In the genomic region with DNA sequence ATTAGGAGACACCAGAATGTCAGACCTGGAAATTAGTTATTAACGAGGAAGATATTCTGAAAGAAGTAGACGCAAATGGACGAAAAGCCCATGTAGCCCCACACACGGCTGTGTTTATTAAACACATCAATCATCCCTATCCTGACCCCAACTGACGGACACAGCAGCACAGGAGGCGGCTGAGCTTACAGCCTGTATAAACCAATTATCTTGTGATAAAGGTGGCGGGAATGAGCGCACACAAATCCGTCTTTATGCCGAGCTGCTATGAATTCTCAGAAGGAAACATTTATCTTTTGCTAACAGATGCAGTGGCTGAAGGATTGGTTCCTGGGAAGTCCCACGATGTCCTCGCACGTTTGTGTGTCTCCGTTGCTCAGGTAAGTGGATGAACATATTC, we compare ENCODE assay signal across 21 mouse cellular contexts. TPM values are rescaled to one million over a fixed set of nuclear protein-coding genes. Genes with fewer than 3 reads are reported as not detected.
DNase-seq lines count a peak whose midpoint lies in the region; ATAC-seq lines count a peak whose summit lies in the region.
"Had no signal": no experiment of that assay in that cellular context is flagged by ENCODE, and none has a peak within 500 bp of the region (broad histone marks: within the 10 kb centered on the region; RNA-seq: fewer than 3 reads in every experiment).

No protein-coding gene starts in this region.

- H3K4me1 ChIP-seq in forebrain, embryonic 11.5 days (replicated peaks; ENCODE audit: control insufficient read depth, insufficient read depth, low read length): no peaks in the 10 kb centered on the region
- H3K4me1 ChIP-seq in forebrain, embryonic 14.5 days (ENCODE audit: control insufficient read depth, insufficient read depth, low read length): 0 out of 2 replicates have a peak, but pooled peaks cover 2% of the 10 kb centered on the region
- peaks cover 20% of the 10 kb centered on the region for H3K4me1 ChIP-seq in hindbrain, embryonic 13.5 days (replicated peaks)
- no peaks in the 10 kb centered on the region; the same call in 1 of the 2 replicates for H3K4me1 ChIP-seq in hindbrain, embryonic 16.5 days (ENCODE audit: control insufficient read depth, insufficient read depth, low read depth, low read length)
- H3K4me1 ChIP-seq: forebrain, embryonic 15.5 days had no signal

- no peaks in the 10 kb centered on the region for H3K36me3 ChIP-seq in forebrain, embryonic 11.5 days (ENCODE audit: control insufficient read depth, insufficient read depth, low read length)
- H3K36me3 ChIP-seq in forebrain, embryonic 14.5 days (ENCODE audit: control insufficient read depth, insufficient read depth, low read length): no peaks in the 10 kb centered on the region
- H3K36me3 ChIP-seq in hindbrain, embryonic 13.5 days: no peaks in the 10 kb centered on the region
- H3K36me3 ChIP-seq in hindbrain, embryonic 16.5 days (ENCODE audit: control insufficient read depth, insufficient read depth, low read length): no peaks in the 10 kb centered on the region
- H3K36me3 ChIP-seq: forebrain, embryonic 15.5 days; heart, embryonic 15.5 days; intestine, embryonic 15.5 days had no signal

- no peak for ATAC-seq in forebrain, embryonic 11.5 days (replicated peaks; ENCODE audit: low FRiP score)
- ATAC-seq in forebrain, embryonic 14.5 days: no peak
- ATAC-seq in hindbrain, embryonic 13.5 days (ENCODE audit: low FRiP score): 0 out of 2 replicates have a peak, but pooled peaks have one; percentile 54
- ATAC-seq in hindbrain, embryonic 16.5 days: no peak
- ATAC-seq: activated CD4-positive, CD25-positive, alpha-beta regulatory T cell, adult 4 months; forebrain, embryonic 15.5 days; intestine, embryonic 15.5 days; Patski had no signal

- no peaks in the 10 kb centered on the region for H3K9me3 ChIP-seq in forebrain, embryonic 11.5 days (ENCODE audit: control insufficient read depth, low read length)
- no peaks in the 10 kb centered on the region for H3K9me3 ChIP-seq in forebrain, embryonic 14.5 days (replicated peaks; ENCODE audit: control insufficient read depth, low read length)
- no peaks in the 10 kb centered on the region for H3K9me3 ChIP-seq in hindbrain, embryonic 13.5 days
- H3K9me3 ChIP-seq in hindbrain, embryonic 16.5 days (ENCODE audit: control insufficient read depth, low read length): no peaks in the 10 kb centered on the region
- H3K9me3 ChIP-seq: embryonic facial prominence, embryonic 10.5 days; forebrain, embryonic 15.5 days; heart, embryonic 15.5 days; intestine, embryonic 15.5 days had no signal

- DNase-seq in forebrain, embryonic 11.5 days (ENCODE audit: low spot score): peak; percentile 19
- no peak for DNase-seq in forebrain, embryonic 14.5 days (ENCODE audit: low spot score)
- peak; percentile 57 for DNase-seq in retina, adult 2 months (ENCODE audit: low read depth, low spot score)
- no peak for DNase-seq in retina, embryonic 14.5 days (ENCODE audit: low spot score)
- no peak for DNase-seq in frontal cortex, postnatal 36 days (ENCODE audit: low spot score in 2 of 2)
- DNase-seq: adrenal gland, postnatal 25 days; cerebellum, adult 2 months; cerebellum, postnatal 10 days; gastrocnemius, postnatal 10 days; heart, adult 2 months; kidney, adult 18-20 months had no signal

- H3K9ac ChIP-seq in forebrain, embryonic 11.5 days (ENCODE audit: low read length): no peak overlapping the region
- no peak overlapping the region for H3K9ac ChIP-seq in forebrain, embryonic 14.5 days (ENCODE audit: low read length)
- H3K9ac ChIP-seq in hindbrain, embryonic 13.5 days: no peak overlapping the region
- no peak overlapping the region for H3K9ac ChIP-seq in hindbrain, embryonic 16.5 days (ENCODE audit: low read depth, low read length)
- H3K9ac ChIP-seq: forebrain, embryonic 15.5 days; heart, embryonic 15.5 days; intestine, embryonic 15.5 days had no signal

- no peak overlapping the region for H3K4me3 ChIP-seq in forebrain, embryonic 11.5 days (ENCODE audit: low read depth, low read length)
- H3K4me3 ChIP-seq in forebrain, embryonic 14.5 days (ENCODE audit: low read depth, low read length): no peak overlapping the region
- H3K4me3 ChIP-seq in hindbrain, embryonic 13.5 days: no peak overlapping the region
- H3K4me3 ChIP-seq in hindbrain, embryonic 16.5 days (ENCODE audit: low read length): no peak overlapping the region
- H3K4me3 ChIP-seq: embryonic facial prominence, embryonic 10.5 days; forebrain, embryonic 15.5 days; heart, adult 2 months; heart, embryonic 15.5 days; intestine, embryonic 15.5 days had no signal

- H3K4me2 ChIP-seq in forebrain, embryonic 11.5 days (ENCODE audit: low read depth, low read length, severe bottlenecking): no peak overlapping the region
- no peak overlapping the region for H3K4me2 ChIP-seq in forebrain, embryonic 14.5 days (ENCODE audit: low read length)
- no peak overlapping the region for H3K4me2 ChIP-seq in hindbrain, embryonic 13.5 days
- no peak overlapping the region for H3K4me2 ChIP-seq in hindbrain, embryonic 16.5 days (ENCODE audit: low read length)
- H3K4me2 ChIP-seq: forebrain, embryonic 15.5 days; heart, embryonic 11.5 days; heart, embryonic 15.5 days; intestine, embryonic 15.5 days had no signal

- WGBS in forebrain, embryonic 11.5 days: 63% methylated on average over 14 of the region's 14 CpGs
- 40% methylated on average over 14 of the region's 14 CpGs for WGBS in forebrain, embryonic 14.5 days
- WGBS in hindbrain, embryonic 13.5 days: 51% methylated on average over 14 of the region's 14 CpGs
- 50% methylated on average over 14 of the region's 14 CpGs for WGBS in hindbrain, embryonic 16.5 days

- H3K27ac ChIP-seq in forebrain, embryonic 11.5 days (ENCODE audit: low read depth, low read length): no peak overlapping the region
- H3K27ac ChIP-seq in forebrain, embryonic 14.5 days (ENCODE audit: low read depth, low read length): no peak overlapping the region
- peak overlapping the region; percentile 35 for H3K27ac ChIP-seq in hindbrain, embryonic 13.5 days
- H3K27ac ChIP-seq in hindbrain, embryonic 16.5 days (ENCODE audit: low read depth, low read length): no peak overlapping the region
- H3K27ac ChIP-seq: embryonic facial prominence, embryonic 10.5 days; forebrain, embryonic 15.5 days; heart, adult 2 months; heart, embryonic 15.5 days; intestine, embryonic 15.5 days had no signal

- no peaks in the 10 kb centered on the region for H3K27me3 ChIP-seq in forebrain, embryonic 11.5 days (ENCODE audit: control insufficient read depth, insufficient read depth, low read length)
- no peaks in the 10 kb centered on the region for H3K27me3 ChIP-seq in forebrain, embryonic 14.5 days (replicated peaks; ENCODE audit: control insufficient read depth, insufficient read depth, low read length)
- no peaks in the 10 kb centered on the region for H3K27me3 ChIP-seq in hindbrain, embryonic 13.5 days
- no peaks in the 10 kb centered on the region for H3K27me3 ChIP-seq in hindbrain, embryonic 16.5 days (replicated peaks; ENCODE audit: control insufficient read depth, insufficient read depth, low read length)
- H3K27me3 ChIP-seq: CH12.LX; forebrain, embryonic 15.5 days; heart, embryonic 15.5 days; intestine, embryonic 15.5 days; Patski had no signal

RNA-seq across cellular contexts. Expression of gene Kif13a, which starts 48.9 kb away (rescaled TPM):
- polyA plus RNA-seq in forebrain, embryonic 11.5 days (2014; fragmentation: Nextera tagmentation; extraction: Ambion mirVana): 21.6 and 23.1 TPM in 2 replicates
- 7.1 and 7.5 TPM in 2 replicates for polyA plus RNA-seq in forebrain, embryonic 14.5 days (2014; fragmentation: Nextera tagmentation; extraction: Ambion mirVana)
- 11.2 and 11.6 TPM in 2 replicates for polyA plus RNA-seq in hindbrain, embryonic 13.5 days (2015; fragmentation: Nextera tagmentation; extraction: Ambion mirVana)
- polyA plus RNA-seq in hindbrain, embryonic 16.5 days (2015; fragmentation: Nextera tagmentation; extraction: Ambion mirVana): 8.0 and 8.9 TPM in 2 replicates

Comparison
In these comparisons a context has a peak if more than half of its experiments do, and no peak if none do; other contexts are left out.
1. DNase-seq: peak in forebrain, embryonic 11.5 days (single experiment) and retina, adult 2 months (single experiment); none in forebrain, embryonic 14.5 days (single experiment), retina, embryonic 14.5 days (single experiment) and frontal cortex, postnatal 36 days (0 of 2).